Mouse (Mus musculus): ENCODE results near the gene Bcar1.

DNA sequence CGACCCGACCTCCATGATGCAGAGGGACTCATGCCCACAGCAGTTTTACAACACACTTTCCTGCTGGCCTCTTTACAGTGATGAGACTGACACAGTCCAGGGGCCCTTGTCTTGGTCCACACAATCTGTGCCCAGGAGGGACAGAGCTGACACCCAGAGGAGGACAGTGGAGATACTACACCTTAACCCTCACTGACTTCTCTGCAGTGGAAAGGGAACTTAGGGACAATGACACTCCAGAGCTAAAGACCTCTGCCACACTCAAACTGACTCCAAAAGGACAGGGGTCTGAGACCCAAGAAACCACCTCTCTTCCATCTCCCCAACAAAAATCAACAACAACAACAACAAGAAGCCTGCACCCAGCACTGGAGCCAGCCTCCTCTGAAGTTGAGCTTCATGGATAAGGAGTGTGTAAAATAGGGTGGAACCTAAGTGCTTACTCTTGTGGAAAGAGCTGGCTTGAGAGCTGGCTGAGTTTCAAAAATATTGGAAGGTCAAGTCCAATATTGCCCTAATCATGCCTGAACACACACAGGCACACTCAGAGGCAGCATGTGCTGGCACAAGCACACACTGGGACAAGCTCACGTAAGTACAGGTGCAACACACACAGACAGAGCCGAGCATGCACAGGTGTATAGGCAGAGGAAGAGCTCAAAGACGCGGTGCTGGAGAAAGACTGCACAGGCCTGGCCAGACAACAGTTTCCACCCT lies 9.2 kb downstream of the Bcar1 start:
- no peak for TF ChIP-seq POLR2A (IDR thresholded peaks at IDR 0.05; ENCODE audit: low read depth, low read length)
- TF ChIP-seq CTCF (IDR thresholded peaks at IDR 0.05; ENCODE audit: extremely low read depth, insufficient read depth, insufficient read length, insufficient replicate concordance) = no peak

All from spleen, adult 2 months (tissue).